Mouse (Mus musculus): ENCODE measurements around the gene Smim14.
"Not testable (repeated sequence)": the region's sequence is repeated elsewhere in the genome, so short reads cannot be mapped to it uniquely, and the experiment has no call there.

Smim14 gene

DNA sequence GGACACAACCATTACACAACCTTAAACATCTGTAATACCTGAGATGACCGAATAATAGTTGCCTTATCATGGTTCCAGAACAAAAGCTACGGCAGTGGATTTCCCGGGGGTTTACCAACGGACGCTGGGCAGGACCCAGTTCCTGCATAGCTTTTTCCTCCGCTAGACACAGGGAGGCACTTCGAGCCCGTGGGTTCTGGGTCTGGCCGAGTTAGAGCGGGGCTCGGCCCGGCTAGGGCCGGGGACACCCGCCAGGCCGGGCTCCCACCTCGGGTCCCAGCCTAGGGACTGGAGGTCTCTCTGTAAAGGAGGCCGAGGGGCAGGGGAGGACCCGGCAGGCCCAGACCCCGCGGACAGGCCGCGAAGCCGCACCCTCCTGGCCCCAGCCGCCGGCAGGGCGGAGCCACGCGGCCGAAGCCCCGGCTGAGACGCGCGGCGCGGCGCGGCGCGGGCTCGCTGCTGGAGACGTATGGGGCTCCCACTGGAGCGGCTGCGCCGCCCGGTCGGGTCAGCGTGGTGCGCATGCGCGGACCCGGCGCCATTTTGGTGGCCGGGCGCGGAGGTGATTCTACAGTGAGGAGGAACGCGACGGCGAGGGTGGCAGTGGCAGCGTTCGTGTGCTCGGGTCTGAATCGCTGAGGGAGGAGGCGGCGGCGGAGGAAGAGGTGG lies at the start of gene Smim14, which contains the start of gene Ube2k:
TSS of gene Smim14 (minus strand) at position 434 of the 669 bp plus-strand sequence.
TSS of gene Ube2k (plus strand) at position 483 of the 669 bp plus-strand sequence.
- DNase-seq (ENCODE audit: low read depth, low spot score), result peak; percentile 91

GRCm38 (mm10) chr5:65586291-65586690 lies 49.3 kb upstream of the Smim14 start:
- no peak for DNase-seq (ENCODE audit: low read depth, low spot score)

DNA sequence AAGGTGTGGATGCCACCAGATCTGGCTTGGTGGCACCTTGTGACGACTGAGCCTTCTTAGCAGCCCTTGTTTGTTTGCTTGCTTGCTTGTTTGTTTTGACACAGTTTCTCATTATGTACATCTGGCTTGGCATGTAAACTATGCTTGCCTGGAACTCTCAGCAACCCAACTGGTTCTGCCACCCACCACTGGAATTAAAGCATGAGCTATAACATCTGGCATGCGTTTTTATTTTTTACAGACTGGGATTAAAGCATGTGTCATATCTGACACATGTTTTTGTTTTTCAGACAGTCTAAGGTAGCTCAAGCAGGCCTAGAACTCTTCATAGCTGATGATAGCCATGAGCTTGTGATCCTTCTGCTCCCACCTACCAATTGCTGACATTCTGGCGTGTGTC lies 41.6 kb upstream of the Smim14 start:
- no peak for DNase-seq (ENCODE audit: low read depth, low spot score)

DNA sequence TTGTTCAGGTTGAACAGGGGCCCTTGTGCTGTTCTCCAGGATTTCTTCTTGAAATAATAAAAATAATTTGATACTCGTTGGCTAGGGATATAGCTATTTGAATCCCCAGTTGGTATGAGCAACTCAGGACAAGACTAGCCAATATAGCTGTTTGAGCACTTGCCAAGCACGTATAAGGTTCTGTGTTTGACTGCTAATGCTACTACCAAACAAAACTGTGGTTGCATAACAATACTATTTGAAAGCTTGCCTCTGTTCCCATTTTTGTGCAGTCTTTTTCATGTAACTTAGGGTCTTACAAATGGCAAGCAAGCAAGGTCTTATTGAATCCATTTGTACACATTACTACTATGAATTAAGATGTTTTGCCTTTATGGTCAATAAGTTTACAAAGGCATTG lies 38.9 kb upstream of the Smim14 start:
- DNase-seq (ENCODE audit: low read depth, low spot score), result no peak

DNA sequence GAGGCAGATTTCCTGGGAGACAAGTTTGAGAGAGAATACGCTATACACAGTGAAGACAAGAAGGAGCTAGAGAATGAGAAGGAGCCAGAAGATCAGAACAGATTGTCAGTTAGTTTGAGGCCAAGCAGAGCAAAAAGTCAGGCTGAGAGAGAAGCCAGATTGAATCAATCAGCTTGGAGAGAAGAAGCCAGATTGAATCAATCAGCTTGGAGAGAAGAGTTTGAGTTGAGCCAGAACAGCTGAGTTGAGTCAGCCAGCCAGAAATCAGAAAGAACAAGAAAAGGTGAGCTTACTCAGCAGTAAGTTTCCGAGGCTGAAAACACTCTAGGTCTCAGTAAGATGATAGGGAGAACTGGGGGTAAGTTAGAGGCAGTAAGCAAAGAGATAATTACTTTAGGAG lies 37.9 kb upstream of the Smim14 start:
- DNase-seq (ENCODE audit: low read depth, low spot score), result no peak

- DNase-seq (ENCODE audit: low read depth, low spot score), result no peak
Measured at GRCm38 (mm10) chr5:65565486-65565885, 28.5 kb upstream of the Smim14 start.

GRCm38 (mm10) chr5:65561125-65561893 lies 24.3 kb upstream of the Smim14 start:
- no peak for DNase-seq (ENCODE audit: low read depth, low spot score)

DNA sequence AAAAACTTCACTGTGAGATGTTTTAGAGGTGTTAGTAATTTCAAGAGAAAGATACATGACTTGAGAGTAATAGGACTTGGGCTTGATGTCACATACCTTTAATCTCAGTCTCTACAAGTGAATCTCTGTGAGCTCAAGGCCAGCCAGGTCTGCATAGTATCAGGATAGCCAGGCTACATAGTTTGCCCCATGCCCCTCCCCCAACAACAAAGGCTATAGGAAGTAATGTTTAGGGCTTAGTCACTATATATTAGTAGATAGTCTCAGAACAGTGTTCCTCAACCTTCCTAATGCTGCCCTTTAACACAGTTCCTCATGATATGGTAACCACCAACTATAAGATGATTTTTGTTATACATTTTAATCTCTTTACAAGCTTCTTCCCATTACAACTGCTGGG lies 20.1 kb upstream of the Smim14 start:
- DNase-seq (ENCODE audit: low read depth, low spot score), result no peak

DNA sequence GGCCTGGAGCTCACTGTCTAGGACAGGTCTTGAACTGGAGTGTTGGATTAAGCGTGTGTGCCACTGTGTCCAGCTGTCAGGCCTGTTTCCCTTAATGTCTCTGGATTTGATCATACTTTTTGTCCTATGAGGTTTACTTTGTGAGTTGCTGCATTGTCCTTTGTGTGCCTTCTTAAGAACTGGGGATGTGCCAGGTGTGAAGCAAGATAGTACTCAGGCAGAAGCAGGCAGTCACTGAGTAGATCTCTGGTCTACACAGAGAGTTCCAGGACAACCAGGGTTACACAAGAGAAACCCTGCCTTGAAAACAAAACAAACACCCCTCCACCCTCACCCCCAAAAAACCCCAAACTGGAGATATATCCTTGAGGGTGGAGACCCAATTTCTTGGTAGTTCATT lies 12.7 kb upstream of the Smim14 start:
- no peak for DNase-seq (ENCODE audit: low read depth, low spot score)

DNA sequence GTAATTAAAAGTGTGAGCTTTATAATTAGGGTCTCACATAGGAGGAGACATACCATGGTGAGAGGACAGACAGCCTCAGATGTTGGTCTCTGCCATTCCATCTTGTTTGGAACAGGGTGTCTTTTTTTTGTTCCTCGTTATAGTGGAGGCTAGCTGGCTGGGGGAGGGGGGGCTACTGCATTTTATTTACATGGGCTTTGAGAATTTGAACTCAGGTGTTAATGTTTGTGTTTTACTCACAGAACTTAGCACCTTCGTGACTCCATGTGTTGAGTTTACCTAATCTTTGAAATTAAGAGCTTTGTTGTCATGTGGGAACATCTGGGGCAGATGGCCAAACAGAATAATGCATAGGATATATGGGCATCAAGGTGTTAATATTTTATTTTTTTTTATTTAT lies 7.6 kb upstream of the Smim14 start:
- no peak for DNase-seq (ENCODE audit: low read depth, low spot score)

DNA sequence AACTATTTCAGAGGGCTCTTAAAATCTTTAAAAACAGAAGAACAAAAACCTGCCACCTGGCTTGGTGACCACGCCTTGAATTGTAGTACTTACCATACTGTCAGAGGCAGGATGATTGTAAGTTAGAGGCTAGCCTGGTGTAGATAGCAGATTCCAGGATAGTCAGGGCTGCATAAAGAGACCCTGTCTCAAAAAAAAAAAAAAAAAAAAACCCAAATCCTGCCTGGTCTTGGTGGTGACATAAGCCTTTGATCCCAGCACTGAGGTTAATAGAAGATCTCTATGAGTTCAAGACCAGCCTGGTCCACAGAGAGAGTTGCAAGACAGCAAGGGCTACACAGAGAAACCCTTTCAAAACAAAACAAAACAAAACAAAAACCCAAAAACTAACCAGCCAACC lies 6.5 kb upstream of the Smim14 start:
- no peak for DNase-seq (ENCODE audit: low read depth, low spot score)

GRCm38 (mm10) chr5:65541889-65542288 lies 4.9 kb upstream of the Smim14 start:
- no peak for DNase-seq (ENCODE audit: low read depth, low spot score)

DNA sequence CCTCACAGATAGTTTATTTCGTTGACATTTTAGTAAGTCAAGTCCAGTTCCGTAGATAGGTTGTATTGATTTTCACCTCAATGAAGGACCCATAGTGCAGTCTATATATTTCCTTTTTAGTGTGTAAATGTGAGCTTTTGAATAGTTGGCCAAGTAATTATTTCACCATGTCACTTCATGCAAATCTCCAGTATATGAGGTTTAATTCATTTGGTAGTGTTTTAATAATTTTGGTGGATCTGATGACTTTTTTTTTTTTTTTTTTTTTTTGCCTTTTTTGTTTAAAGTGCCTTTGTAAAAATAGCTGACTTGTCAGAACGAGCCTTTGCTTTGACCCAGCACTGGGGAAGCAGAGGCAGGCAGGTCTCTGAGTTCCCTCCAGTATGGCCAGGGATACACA lies 2.8 kb upstream of the Smim14 start:
- DNase-seq (ENCODE audit: low read depth, low spot score), result no peak

DNA sequence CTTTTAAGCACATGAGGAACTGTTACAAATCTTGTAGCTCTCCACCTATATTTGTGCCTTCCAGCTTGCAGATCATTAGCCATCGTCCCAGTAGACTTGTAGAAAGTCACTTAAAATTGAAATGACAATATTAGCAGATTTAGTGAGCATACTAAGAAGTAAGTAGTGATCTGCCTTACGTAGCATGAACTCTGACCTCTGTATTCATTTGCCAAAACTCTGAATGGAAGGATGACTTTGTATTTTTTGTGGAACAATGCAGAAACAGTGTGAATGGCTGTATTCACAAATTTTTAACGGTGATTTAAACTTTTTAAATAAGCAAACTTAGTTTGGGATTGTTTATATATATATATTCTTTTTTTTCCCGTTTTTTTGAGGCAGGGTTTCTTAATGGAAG lies 1.8 kb upstream of the Smim14 start:
- DNase-seq (ENCODE audit: low read depth, low spot score), result no peak

- no peak for DNase-seq (ENCODE audit: low read depth, low spot score)
Measured at GRCm38 (mm10) chr5:65538121-65538520, 1.1 kb upstream of the Smim14 start.

DNA sequence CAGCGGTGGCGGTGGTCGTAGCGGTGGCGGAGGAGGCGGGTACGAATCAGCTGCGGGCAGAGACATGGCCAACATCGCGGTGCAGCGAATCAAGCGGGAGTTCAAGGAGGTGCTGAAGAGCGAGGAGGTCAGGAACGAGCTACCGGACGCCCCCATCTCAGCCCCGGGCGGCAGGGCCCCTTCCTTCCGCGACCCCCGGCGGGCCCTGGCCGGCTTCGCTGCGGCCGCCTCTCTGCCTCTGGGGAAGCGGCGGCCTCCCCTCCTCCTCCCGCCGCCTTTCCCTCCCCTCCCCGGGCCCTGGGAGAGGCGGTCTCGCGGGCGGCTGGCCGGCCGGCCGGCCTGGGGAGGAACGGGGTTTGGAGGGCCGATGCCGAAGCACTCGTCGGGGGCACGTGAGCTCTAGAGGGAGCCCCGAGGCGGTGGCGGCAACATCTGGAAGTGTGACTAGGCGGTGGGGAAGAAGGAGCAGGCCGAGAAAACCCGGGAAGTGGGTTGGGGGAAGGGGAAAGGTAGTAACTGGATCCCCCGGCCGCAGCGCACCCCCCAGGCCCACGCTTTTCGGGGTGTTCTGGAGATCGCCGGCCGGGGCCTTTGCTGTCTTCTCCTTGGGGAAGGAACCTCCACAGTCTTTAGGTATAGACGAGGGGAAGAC lies 562 bp upstream of the Smim14 start:
- peak; percentile 60 for DNase-seq (ENCODE audit: low read depth, low spot score)

DNA sequence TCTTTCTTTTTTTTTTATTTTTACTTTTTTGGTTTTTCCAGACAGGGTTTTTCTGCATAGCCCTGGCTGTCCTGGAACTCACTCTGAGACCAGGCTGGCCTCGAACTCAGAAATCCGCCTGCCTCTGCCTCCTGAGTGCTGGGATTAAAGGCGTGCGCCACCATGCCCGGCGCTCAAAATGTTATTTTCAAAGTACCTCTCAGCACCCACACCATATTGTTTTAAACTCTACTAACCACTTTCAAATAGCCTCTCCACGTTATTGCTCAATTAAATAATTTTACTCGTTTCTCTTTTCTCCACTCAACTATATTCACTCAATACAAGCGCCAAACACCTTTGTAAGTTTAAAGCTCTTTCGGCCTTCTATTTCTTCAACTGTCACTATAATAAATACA lies 917 bp downstream of the Smim14 start:
- DNase-seq (ENCODE audit: low read depth, low spot score), result not testable (repeated sequence)

- DNase-seq (ENCODE audit: low read depth, low spot score), result peak; percentile 58
Measured at GRCm38 (mm10) chr5:65535457-65536067, 1.4 kb downstream of the Smim14 start.

- no peak for DNase-seq (ENCODE audit: low read depth, low spot score)
Measured at GRCm38 (mm10) chr5:65534496-65534895, 2.5 kb downstream of the Smim14 start.

DNA sequence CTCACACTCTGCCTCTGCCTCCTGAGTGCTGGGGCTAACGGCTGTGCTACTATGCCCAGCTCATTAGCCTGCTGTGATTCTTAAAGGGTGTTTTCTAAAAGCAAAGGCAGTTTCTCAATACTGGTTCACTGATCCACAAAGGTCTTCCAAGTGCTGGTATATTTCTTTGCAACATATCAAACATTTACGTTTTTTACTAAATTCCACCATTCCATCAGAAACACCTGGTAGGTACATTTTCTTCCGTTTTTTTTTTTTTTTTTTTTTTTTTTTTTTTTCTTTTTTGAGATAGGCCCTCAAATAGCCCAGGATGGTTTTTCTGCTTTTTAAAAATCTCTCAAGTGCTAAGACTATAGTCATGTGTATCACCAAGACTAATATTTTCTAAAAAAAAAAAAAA lies 5.7 kb downstream of the Smim14 start:
- no peak for DNase-seq (ENCODE audit: low read depth, low spot score)

DNA sequence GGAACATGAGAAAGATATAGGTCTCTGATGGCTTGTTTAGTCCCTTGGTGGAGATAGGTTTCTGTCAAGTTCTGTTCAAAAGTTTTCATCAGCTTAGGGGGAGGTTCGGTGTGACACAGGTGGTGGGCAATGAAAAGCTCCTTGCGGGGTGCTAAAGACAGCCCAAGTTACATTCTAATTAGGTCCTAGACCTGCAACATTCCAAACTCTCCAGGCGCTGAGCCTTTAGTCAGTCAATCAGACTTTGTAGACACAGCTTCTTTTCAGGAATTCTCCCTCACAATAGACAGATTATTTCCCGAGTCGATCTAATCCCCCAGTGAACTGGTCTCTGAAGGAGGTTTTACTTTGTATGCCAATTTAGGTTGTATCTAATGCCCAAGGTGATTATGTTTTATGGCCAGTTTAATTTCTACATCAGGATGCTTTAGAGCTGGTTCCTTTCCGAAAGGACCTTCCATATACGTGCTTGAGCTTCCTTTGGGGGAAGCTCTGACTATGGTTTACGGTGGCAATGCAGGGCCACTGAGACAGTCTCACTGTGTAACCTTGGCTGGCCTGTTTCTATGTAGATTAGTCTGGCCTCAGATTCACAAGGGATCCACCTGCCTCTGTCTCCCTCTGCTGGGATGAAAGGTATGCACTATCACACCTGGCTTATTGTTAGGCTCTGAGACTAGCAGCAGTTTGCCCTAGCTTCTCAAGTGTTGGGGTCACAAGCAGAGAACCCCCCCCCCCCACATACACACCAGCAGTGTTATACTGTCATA lies 11.1 kb downstream of the Smim14 start:
- no peak for DNase-seq (ENCODE audit: low read depth, low spot score)

GRCm38 (mm10) chr5:65524831-65525230 lies 12.2 kb downstream of the Smim14 start:
- DNase-seq (ENCODE audit: low read depth, low spot score), result no peak
